Mouse (Mus musculus) hindbrain, embryonic 12.5 days (tissue): ENCODE results near the gene Hist1h2af. TPM values are rescaled to one million over a fixed set of nuclear protein-coding genes. Genes with fewer than 3 reads are reported as not detected.
"Not testable (repeated sequence)": the region's sequence is repeated elsewhere in the genome, so short reads cannot be mapped to it uniquely, and the experiment has no call there.

Experiments
- ATAC-seq: fragments of 200-750 bp; cut with Nextera tagmentation; 2 replicates; pipeline ENCODE4 v1.8.0; 2017; ENCODE audit warnings: moderate TSS enrichment; ENCODE audit not compliant: low FRiP score
- H3K27ac ChIP-seq: fragments of 300-500 bp; sonication (generic); 2 replicates; pipeline ENCODE4 v1.5.1; 2016; ENCODE audit warnings: mild to moderate bottlenecking
- H3K27me3 ChIP-seq: fragments of 300-500 bp; sonication (generic); 2 replicates; pipeline ENCODE4 v1.6.1; 2016; ENCODE audit warnings: mild to moderate bottlenecking
- H3K36me3 ChIP-seq: fragments of 300-500 bp; sonication (generic); 2 replicates; pipeline ENCODE4 v1.6.1; 2016; ENCODE audit warnings: mild to moderate bottlenecking
- H3K4me1 ChIP-seq: fragments of 300-500 bp; sonication (generic); 2 replicates; pipeline ENCODE4 v1.6.1; 2016
- H3K4me2 ChIP-seq: fragments of 300-500 bp; sonication (generic); replicated peaks from 2 replicates; pipeline ENCODE4 v1.6.1; 2016; ENCODE audit warnings: mild to moderate bottlenecking
- H3K4me3 ChIP-seq: fragments of 300-500 bp; sonication (generic); 2 replicates; pipeline ENCODE4 v1.5.1; 2016; ENCODE audit warnings: mild to moderate bottlenecking
- H3K9ac ChIP-seq: fragments of 300-500 bp; sonication (generic); 2 replicates; pipeline ENCODE4 v1.6.1; 2016; ENCODE audit warnings: mild to moderate bottlenecking, moderate library complexity
- H3K9me3 ChIP-seq: fragments of 300-500 bp; sonication (generic); replicated peaks from 2 replicates; pipeline ENCODE4 v1.6.1; 2016; ENCODE audit warnings: mild to moderate bottlenecking
- WGBS: fragments of 180-500 bp; shearing (Covaris S2); methylation state at CpG from one replicate; pipeline ENCODE4 v1.1.7; 2016; 5-methylcytosine and 5-hydroxymethylcytosine counted together
- polyA plus RNA-seq: library from polyadenylated mRNA; unstranded; fragments of >200 nt; fragmentation: Nextera tagmentation; extraction: Ambion mirVana; gene quantifications from 2 replicates; pipeline ENCODE4 v1.2.1, GENCODE M21; 2016

Gene Hist1h2af
- polyA plus RNA-seq, 1 experiment from 2014 or later = 5.2 TPM

- H3K27ac ChIP-seq = peak overlapping the region; percentile 89
- no peaks in the 10 kb centered on the region for H3K27me3 ChIP-seq
- H3K36me3 ChIP-seq = no peaks in the 10 kb centered on the region
- no peaks in the 10 kb centered on the region for H3K9me3 ChIP-seq
- H3K4me1 ChIP-seq = peaks cover 17% of the 10 kb centered on the region
- H3K9ac ChIP-seq = peak overlapping the region; percentile 72
- ATAC-seq = peak; percentile 89
- H3K4me3 ChIP-seq = peak overlapping the region; percentile 46
- peak overlapping the region; percentile 98 for H3K4me2 ChIP-seq
- under 1% methylated on average over 54 of the region's 54 CpGs for WGBS
These were observed 21.5 kb downstream of the Hist1h2af start for GRCm38 (mm10) chr13:23554925-23555838.

GRCm38 (mm10) chr13:23555839-23556416 lies 22.2 kb downstream of the Hist1h2af start:
- ATAC-seq = peak; percentile 81
- H3K4me3 ChIP-seq = peak overlapping the region; percentile 46
- peaks cover 13% of the 10 kb centered on the region for H3K4me1 ChIP-seq
- H3K36me3 ChIP-seq = no peaks in the 10 kb centered on the region
- no peaks in the 10 kb centered on the region for H3K27me3 ChIP-seq
- WGBS = under 1% methylated on average over 18 of the region's 18 CpGs
- peak overlapping the region; percentile 98 for H3K4me2 ChIP-seq
- peak overlapping the region; percentile 89 for H3K27ac ChIP-seq
- peak overlapping the region; percentile 72 for H3K9ac ChIP-seq
- H3K9me3 ChIP-seq = no peaks in the 10 kb centered on the region

GRCm38 (mm10) chr13:23556906-23557305 lies 23.2 kb downstream of the Hist1h2af start:
- Histone ChIP-seq H3K36me3 (no peaks in the 10 kb centered on the region), H3K4me1 (peaks cover 11% of the 10 kb centered on the region), H3K4me2 (peak overlapping the region; percentile 98), H3K27ac (0 out of 2 replicates have a peak overlapping the region, but pooled peaks have one; percentile 35), H3K9me3 (no peaks in the 10 kb centered on the region), H3K4me3 (no peak overlapping the region), H3K27me3 (no peaks in the 10 kb centered on the region), H3K9ac (no peak overlapping the region)
- ATAC-seq = no peak
- 75% methylated on average over 3 of the region's 3 CpGs for WGBS

GRCm38 (mm10) chr13:23560699-23561098 lies 27.0 kb downstream of the Hist1h2af start:
- H3K36me3 ChIP-seq, H3K9me3 ChIP-seq, ATAC-seq, H3K4me3 ChIP-seq, H3K27me3 ChIP-seq, H3K9ac ChIP-seq, H3K27ac ChIP-seq, H3K4me2 ChIP-seq, H3K4me1 ChIP-seq: not testable (repeated sequence)
- 17% methylated on average over 2 of the region's 2 CpGs for WGBS

GRCm38 (mm10) chr13:23561531-23561882 lies 27.8 kb downstream of the Hist1h2af start:
- H3K27me3 ChIP-seq, H3K9me3 ChIP-seq, ATAC-seq, H3K36me3 ChIP-seq, H3K4me1 ChIP-seq: not testable (repeated sequence)
- 0 out of 2 replicates have a peak overlapping the region, but pooled peaks have one; percentile 53 for H3K9ac ChIP-seq
- peak overlapping the region; percentile 85 for H3K4me2 ChIP-seq
- WGBS = 0% methylated on average over 2 of the region's 5 CpGs
- peak overlapping the region; percentile 98 for H3K27ac ChIP-seq
- H3K4me3 ChIP-seq = peak overlapping the region; percentile 42

GRCm38 (mm10) chr13:23561883-23562659 lies 28.4 kb downstream of the Hist1h2af start, which contains the start of gene Hist1h3e:
TSS of gene Hist1h3e (minus strand) at chr13:23562369.
- H3K4me3 ChIP-seq = peak within 1 kb of the TSS; percentile 42
- H3K27ac ChIP-seq = peak within 1 kb of the TSS; percentile 98
- peak within 1 kb of the TSS; percentile 85 for H3K4me2 ChIP-seq
- ATAC-seq = peak; percentile 98
- peak within 1 kb of the TSS; percentile 53 for H3K9ac ChIP-seq
- not testable (repeated sequence) for H3K36me3 ChIP-seq, H3K4me1 ChIP-seq, H3K9me3 ChIP-seq, H3K27me3 ChIP-seq
- 0% methylated on average over 50 of the region's 67 CpGs for WGBS

GRCm38 (mm10) chr13:23562699-23563462 lies 29.2 kb downstream of the Hist1h2af start:
- Histone ChIP-seq H3K27ac (peak overlapping the region; percentile 98), H3K4me2 (peak overlapping the region; percentile 85)
- ATAC-seq = peak; percentile 46

GRCm38 (mm10) chr13:23564482-23564881 lies 30.8 kb downstream of the Hist1h2af start:
- H3K27ac ChIP-seq = no peak overlapping the region
- H3K27me3 ChIP-seq = no peaks in the 10 kb centered on the region
- no peaks in the 10 kb centered on the region for H3K9me3 ChIP-seq
- no peak overlapping the region for H3K4me3 ChIP-seq
- H3K4me1 ChIP-seq = no peaks in the 10 kb centered on the region
- WGBS = 99% methylated on average over 2 of the region's 2 CpGs
- no peak overlapping the region for H3K4me2 ChIP-seq
- ATAC-seq = no peak
- no peak overlapping the region for H3K9ac ChIP-seq
- H3K36me3 ChIP-seq = no peaks in the 10 kb centered on the region

More at GRCm38 (mm10) chr13:23562699-23563462, 29.2 kb downstream of the Hist1h2af start:
- Histone ChIP-seq H3K4me1 (no peaks in the 10 kb centered on the region), H3K9me3 (no peaks in the 10 kb centered on the region), H3K36me3 (no peaks in the 10 kb centered on the region), H3K9ac (peak overlapping the region; percentile 53), H3K27me3 (no peaks in the 10 kb centered on the region), H3K4me3 (peak overlapping the region; percentile 42)
- 4% methylated on average over 18 of the region's 18 CpGs for WGBS

- H3K9me3 ChIP-seq, H3K36me3 ChIP-seq, H3K27me3 ChIP-seq: not testable (repeated sequence)
- H3K9ac ChIP-seq = peak overlapping the region; percentile 47
- H3K4me2 ChIP-seq = peak overlapping the region; percentile 81
- ATAC-seq = peak; percentile 7; the same call in 1 of the 2 replicates
- H3K4me3 ChIP-seq = peak overlapping the region; percentile 45
- peaks cover 19% of the 10 kb centered on the region for H3K4me1 ChIP-seq
- WGBS = 2% methylated on average over 22 of the region's 41 CpGs
- peak overlapping the region; percentile 96 for H3K27ac ChIP-seq
These were observed 36.7 kb downstream of the Hist1h2af start for GRCm38 (mm10) chr13:23570261-23571021.

- Histone ChIP-seq H3K4me1 (peaks cover 21% of the 10 kb centered on the region), H3K27me3 (no peaks in the 10 kb centered on the region), H3K36me3 (no peaks in the 10 kb centered on the region), H3K4me3 (peak within 1 kb of the TSS; percentile 45), H3K27ac (peak within 1 kb of the TSS; percentile 96), H3K9me3 (no peaks in the 10 kb centered on the region), H3K4me2 (peak within 1 kb of the TSS; percentile 81), H3K9ac (peak within 1 kb of the TSS; percentile 71)
- 0% methylated on average over 18 of the region's 18 CpGs for WGBS
- ATAC-seq = peak; percentile 93
These were observed 37.4 kb downstream of the Hist1h2af start, which contains the start of the genes Hist1h2ae and Hist1h2bg for GRCm38 (mm10) chr13:23571022-23571503. TSS of gene Hist1h2ae (minus strand) at chr13:23571220. TSS of gene Hist1h2bg (plus strand) at chr13:23571396.
